Mouse (Mus musculus): ENCODE data around the gene Ccdc177.

- TF ChIP-seq CTCF (IDR thresholded peaks at IDR 0.05; ENCODE audit: extremely low read depth, insufficient read depth, low read length) = no peak
- no peak for TF ChIP-seq POLR2A (IDR thresholded peaks at IDR 0.05; ENCODE audit: extremely low read depth, insufficient read depth, low read length)
Observed at GRCm38 (mm10) chr12:80800156-80800555, 39.7 kb upstream of the Ccdc177 start.
